Mouse (Mus musculus) urinary bladder, postnatal 14 days (tissue): Measurements from ENCODE around the gene Gm20662.
A peak's percentile ranks its signal among the peaks of the same experiment; 100 is the strongest.

Source experiments
- DNase-seq: peaks from one replicate; pipeline ENCODE4 v3.0.0; 2021; ENCODE audit warnings: low spot score

Gene Gm20662

DNA sequence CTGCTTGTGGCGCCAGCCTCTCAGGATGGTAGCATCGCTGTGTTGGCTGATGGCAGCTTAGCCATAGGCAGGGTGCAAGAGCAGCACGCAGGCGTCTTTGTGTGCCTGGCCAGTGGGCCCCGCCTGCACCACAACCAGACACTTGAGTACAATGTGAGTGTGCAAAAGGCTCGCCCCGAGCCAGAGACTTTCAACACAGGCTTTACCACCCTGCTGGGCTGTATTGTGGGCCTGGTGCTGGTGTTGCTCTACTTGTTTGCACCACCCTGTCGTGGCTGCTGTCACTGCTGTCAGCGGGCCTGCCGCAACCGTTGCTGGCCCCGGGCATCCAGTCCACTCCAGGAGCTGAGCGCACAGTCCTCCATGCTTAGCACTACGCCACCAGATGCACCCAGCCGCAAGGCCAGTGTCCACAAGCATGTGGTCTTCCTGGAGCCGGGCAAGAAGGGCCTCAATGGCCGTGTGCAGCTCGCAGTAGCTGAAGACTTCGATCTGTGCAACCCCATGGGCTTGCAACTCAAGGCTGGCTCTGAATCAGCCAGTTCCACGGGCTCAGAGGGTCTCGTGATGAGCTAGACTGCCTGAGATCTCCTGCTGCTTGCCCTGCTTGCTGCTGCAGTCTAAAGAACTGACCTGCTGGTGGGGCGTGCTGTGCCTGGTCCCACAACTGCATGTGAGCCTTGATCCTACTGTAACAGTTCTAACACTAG, 58.3 kb downstream of the Gm20662 start:
- DNase-seq = no peak

DNA sequence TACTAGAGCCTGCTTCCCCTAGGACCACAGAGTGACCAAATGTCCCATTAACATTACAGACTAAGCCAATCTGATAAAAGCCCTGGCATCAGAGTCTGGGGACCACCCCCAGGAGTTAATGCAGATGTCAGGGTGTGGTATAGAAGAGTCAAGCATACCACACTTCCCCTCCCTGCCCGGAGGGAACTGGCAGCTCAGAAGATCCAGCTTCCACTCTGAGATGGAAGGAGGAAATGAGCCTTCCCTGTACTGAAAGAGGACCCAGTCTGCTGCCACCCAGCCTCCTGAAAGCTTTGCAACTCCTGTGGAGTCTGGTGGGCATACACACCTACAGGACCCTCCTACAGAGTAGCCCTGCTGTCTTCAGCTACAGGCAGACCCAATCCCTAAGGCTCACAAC, 58.9 kb downstream of the Gm20662 start:
- DNase-seq = no peak

DNA sequence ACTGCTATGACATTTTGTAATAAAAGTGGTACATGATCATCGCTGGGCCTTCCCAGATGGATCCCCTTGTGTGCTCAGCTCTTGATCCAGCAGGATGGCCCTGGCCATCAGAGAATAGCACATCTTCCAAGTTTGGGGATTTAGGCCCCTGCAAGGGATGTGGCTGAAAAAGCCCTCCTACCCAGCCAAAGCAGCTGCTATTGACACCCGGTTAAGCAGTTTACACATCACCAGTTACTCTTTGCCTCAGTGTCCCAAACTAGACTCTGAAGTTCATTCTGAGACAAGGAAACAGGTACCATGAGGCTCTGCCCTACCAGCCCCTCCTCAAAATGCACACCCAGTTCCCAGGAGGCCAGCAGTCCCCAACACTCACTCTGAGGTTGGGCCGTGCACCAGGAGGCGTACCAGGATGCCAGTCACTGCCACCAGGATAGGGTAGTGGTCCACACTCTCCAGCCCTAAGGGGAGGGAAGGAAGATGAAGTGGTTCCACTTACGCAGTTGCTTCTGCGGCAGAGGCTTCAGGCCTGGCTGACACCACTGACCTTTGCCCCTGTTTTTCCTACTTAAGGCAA, 59.6 kb downstream of the Gm20662 start:
- DNase-seq = no peak

DNA sequence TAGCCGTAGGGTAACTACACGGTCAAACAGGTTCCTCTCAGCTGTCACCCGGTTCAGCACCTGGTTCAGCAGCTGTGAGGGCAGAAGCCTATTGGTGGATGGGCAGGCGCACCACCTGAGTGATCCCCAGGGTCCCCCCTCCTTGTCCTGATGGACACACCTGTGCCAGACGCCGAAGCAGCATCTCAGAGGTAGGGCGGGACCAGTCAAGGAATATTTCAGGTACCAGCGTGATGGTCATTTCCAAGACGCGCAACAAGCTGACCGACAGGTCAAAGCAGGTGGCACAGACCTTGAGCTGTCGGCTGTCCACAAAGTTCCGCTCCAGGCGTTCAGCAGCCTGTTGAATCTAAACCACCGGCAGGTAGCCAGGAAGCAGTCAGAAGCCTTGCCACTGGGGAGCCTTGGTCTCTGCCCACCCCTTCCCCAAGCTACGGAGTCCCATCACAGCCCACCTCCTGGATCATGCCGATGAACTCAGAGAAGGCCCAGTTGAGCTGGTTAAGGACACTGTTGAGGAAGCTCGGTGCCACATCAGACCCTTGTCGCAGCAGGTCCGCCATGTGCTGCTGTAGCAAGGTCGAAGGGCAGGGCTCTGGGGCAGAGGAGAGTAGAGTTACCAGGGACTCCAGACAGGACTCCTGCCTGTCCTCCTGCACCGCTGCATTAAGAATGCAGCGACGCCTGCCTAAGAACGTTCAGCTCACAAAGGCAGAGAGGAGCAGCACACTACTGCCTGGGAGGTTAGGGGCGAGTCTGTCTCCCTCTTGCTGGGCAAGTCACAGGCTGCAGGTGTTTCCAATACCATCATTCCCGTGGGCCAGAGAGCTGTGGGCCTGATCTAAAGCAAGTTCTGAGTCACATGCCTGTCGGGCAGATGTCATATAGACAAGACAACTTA, 60.5 kb downstream of the Gm20662 start:
- DNase-seq = no peak

DNA sequence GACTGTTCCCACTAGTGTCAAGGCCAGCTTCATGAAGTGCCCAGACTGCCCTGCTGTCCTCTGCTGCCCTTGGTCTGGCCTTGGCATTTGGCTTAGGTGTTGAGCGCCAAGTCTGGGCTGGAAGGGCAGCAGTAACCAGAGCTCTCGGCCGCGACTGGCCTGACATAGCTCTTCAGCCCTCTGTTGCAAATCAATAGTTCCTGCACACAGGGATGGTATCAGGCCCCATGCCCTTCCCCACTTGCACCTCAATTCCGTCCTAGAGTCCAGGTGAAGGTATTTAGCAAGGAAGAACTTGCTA, 61.1 kb downstream of the Gm20662 start:
- no peak for DNase-seq

DNA sequence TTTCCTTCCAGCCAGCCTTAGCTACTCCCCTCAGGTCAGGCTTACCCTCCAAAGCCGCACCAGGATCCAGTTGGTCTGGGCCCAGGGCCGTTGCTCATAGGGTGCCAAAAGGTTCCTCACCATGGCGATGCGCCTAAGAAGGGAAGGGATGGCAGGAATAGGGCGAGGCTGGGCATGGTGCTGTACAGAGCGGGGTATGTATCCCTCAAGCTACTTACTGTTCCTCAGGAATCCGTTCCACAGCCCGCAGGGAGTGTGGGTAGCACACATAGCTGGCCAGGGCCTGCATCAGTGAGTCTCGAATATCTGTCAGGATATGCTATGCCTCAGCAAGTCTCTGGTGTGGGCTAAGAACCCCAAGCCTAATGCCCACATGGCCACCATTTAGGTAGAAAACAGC, 62.1 kb downstream of the Gm20662 start:
- no peak for DNase-seq

DNA sequence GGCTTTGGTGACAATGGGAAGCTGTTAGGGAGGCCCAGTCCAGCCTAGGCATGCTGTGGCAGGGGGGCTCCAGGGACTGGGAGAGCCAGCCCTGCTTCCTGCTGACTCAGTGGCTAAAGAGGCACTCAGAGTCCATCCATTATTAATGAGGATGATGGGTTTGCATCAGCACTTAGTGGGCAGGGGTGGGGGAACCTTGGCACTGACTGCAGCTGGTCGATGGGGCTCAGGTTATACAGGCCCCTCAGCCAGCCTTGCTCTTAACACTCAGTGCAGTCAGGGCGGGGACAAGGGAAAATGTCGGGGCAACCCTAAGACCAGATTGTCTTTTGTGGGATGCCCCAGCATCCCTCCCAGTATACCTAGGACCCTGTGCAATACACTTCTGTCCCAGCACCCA, 66.0 kb downstream of the Gm20662 start:
- DNase-seq = no peak

DNA sequence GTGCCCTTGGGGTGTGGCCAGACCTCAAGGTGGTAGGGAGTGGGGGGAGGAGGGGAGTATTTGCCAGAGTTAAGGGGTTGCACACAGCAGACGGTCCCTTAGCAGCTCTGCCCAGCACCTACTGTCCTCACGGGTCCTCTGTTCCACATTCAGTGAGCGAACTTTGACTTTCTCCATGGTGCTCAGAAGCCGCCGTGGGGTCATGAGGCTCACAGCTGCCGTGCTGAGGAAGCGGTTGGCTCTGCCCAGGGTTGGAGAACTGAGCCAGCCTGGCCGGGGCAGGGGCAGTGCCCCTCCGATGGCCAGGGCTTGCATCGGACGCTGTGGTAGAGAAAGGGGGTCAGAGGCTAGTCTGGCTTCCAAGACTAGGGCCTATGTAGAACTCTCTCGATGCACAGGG, 67.2 kb downstream of the Gm20662 start:
- DNase-seq = no peak

DNA sequence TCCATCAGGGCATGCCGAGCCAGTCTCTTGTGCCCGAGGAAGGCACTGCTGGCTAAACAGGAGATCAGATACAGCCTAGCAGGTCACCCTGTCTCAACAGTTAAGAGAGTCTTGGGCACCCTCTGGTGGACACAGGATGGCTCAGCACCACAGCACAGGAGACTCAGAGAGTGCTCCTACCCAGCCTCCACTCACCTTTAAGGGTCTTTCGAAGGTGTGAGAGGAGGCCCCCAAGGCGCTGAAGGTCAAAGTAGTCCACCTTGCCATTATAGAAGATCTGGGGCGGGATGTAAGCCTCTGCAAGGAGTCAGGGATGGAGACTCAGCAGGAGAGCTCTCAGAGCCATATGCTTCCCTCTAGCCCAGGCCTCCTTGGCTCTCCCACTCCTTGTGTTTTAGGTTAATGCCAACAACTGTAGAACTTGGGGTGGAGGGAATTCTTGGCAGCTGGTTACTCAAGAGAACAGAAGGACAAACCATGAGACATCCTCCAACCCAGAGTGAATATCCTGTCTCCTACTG, 69.4 kb downstream of the Gm20662 start:
- DNase-seq = peak; percentile 70

DNA sequence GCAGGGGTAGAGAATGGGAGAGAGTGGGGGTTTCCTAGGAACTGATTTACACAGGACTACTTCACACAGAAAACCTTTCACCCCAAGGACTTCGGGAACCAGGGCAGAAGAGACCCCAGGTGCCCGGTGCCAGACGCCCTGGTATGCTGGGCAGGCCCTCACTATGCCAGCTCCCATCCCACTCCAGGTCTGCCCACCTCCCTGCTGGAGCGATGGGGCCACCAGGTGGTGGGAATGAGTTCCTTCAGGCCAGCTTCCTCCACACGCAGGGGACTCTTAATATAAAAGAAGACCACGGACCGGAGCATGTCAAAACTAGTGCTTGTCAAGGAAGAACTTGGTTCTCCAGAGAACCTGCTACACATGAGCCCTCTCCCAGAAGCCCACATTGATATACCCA, 71.0 kb downstream of the Gm20662 start:
- no peak for DNase-seq

DNA sequence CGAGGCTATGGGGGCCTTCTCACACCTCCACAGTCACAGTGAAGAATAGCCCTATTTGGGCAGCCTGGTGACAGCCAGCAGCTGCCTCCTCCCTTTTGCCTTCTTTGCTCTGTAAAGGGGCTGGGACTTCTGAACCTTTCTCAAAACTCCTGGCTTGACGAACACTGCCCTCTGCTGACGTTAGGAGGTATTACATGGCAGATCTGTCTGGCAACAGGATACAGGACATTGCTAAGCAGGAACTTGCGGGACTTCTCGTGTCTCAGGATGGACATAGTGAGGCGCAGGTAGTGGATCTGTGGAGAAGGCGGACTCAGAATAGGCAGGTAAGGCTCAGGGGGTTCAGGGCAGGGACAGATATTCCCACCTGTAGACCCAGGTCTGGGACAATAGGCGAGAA, 71.8 kb downstream of the Gm20662 start:
- DNase-seq = peak; percentile 87

DNA sequence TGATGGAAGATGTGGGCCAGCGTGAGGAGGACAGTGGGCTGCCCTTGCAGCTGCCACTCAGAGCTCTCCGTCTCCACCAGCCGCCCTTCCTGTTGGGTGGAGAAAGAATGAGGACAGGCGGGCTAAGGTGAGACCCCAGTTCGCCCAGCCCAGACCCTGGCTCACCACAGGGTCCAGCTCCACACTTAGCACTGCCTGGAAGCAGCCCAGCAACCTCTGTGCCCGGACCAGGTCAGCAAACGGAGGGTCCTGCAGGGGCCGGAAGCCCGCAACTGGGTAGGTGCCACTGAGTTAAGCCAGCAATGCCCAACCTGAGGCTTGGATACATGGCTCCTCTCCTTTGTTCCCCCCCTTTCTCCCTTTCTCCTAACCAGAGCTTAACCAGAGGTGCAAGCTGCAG, 72.9 kb downstream of the Gm20662 start:
- DNase-seq = no peak

DNA sequence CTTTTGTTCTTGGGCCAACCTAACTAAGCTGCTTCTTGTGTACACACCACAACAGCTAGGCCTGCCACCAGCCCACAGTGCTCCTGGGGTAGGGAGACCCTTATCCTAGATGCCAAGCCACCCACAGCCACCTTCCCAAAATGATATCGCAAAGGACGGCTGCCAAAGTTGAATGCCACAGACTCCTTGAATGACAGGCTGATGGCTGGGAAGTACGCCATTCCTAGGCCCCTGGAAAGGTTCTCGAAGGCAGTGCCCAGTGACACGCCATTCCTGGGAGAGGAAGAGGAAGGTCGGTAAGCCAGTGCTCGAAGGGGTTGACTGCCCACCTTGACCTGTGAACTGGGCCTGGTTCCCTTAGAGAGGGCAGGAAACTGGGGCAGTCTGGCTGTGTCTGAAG, 73.4 kb downstream of the Gm20662 start:
- DNase-seq = no peak

DNA sequence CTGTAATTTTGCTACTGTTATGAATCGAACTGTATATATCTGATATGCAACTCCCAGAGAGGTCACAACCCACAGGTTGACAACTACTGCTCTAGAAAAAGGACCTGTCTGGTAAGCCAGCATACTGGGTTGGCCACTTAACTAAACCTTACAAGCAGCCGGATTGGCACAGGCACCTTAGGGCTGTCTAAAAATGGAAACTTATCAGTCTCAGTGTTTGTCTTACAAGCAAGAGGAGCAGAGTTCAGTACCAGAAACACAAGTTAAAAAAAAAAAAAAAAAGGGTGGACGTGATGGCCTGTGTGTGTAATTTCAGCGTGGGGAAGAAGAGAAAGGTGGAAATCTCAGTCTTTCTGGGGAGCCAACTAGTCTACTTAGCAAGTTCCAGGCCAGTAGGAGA, 75.7 kb downstream of the Gm20662 start:
- no peak for DNase-seq

DNA sequence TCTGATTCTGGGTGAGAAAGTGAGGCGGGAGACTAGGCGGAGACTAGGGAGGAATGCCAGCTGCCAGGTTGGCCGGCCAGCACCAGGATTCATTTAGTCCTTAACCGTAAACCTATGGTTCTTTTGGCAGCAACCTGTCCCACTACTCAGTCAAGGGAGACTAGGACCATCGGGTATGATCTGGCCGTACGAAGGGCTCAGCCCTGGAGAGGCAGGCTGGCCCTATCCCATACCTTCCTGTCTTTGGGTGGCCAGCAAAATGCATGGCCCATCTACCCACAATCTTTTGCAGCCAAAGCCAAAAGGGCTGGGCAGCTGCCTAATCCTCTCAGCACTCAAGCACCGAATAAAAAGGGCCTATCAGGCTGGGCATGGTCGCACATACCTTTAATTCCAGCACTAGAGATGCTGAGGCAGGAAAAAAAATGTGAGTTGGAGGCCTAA, 76.4 kb downstream of the Gm20662 start:
- no peak for DNase-seq

DNA sequence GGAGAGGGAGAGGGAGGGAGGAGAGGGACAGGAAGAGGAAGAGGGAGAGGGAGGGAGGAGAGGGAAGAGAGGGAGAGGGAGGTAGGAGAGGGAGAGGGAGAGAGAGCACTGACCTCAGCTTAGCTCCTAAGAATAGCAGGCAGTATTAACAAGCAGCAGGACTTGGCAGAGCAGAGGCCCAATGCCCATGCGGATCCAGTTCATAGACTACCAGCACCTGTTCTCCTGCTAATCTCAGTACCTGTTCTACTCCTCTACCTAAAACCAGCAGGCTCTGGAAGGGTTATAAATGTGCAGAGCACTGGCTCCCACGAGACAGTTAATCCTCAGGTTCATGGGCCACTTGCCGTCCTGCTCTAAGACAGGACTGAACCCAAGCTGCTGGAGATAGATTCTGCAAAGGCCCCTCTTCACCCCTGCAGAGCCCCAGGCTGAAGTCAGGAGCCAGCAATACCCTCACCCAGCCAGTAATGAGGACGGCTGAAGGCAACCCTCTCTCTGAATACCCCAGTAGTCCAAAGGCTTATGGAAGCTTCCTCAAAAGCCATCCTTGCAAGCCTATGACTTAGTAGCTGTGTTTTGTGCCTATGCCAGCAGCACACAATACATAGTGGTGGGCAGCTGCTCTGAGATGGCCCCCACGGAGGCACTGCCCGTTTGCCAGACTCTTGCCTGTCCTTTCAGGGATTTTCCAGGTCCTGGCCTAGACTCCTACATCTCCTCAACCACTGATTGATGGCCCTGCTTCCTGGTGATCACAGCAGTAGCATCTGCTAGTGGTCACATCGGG, 77.2 kb downstream of the Gm20662 start:
- DNase-seq = no peak

DNA sequence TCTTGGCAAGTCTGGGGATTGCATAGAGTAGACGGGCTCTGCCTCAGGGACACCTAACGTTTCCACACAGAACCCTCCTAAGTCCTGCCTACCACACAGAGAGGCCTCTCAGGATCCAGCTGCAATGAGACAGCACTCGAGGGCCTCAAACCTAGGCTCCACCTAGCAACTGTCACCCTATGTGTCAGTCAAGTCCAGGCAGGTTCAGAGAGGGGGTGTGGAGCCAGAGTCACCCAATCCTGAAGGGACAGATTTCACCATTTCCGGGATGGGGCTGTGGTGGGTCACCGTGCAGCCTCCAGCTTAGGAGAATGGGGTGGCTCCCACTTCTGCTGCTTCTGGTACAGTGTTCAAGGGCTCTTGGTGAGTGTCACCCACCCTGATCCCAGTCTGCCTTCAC, 84.0 kb downstream of the Gm20662 start, which contains the start of gene Mst1:
Gene Mst1, plus strand, starts transcription at position 269 of the 400 bp plus-strand sequence.
- DNase-seq = no peak

DNA sequence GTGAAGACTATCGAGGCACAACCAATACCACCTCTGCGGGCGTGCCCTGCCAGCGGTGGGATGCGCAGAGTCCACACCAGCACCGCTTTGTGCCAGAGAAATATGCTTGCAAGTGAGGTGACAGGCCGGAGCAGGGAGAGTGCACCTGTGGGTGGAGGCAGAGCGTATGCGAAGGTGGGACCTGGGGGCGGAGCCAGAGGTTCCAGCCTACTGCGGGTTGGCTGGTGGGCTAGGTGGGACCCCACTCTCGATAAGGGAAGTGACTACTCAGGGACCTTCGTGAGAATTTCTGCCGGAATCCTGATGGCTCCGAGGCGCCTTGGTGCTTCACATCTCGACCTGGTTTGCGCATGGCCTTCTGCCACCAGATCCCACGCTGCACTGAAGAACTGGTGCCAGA, 86.4 kb downstream of the Gm20662 start:
- no peak for DNase-seq

DNA sequence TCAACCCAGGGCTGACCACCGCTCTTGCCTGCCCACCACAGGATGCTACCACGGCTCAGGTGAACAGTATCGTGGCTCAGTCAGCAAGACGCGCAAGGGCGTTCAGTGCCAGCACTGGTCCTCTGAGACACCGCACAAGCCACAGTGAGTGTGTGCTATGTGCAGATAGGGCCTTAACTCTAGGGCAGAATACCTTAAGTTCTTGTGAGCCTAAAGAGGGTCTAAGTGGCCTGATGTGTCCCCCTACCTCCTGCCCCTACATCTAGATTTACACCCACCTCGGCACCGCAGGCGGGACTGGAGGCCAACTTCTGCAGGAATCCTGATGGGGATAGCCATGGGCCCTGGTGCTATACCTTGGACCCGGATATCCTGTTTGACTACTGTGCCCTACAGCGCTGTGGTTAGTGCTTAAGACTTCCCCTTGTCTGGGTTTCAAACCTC, 86.9 kb downstream of the Gm20662 start, which contains the start of gene Rnf123:
Gene Rnf123, minus strand, starts transcription at position 359 of the 444 bp plus-strand sequence.
- DNase-seq = no peak

DNA sequence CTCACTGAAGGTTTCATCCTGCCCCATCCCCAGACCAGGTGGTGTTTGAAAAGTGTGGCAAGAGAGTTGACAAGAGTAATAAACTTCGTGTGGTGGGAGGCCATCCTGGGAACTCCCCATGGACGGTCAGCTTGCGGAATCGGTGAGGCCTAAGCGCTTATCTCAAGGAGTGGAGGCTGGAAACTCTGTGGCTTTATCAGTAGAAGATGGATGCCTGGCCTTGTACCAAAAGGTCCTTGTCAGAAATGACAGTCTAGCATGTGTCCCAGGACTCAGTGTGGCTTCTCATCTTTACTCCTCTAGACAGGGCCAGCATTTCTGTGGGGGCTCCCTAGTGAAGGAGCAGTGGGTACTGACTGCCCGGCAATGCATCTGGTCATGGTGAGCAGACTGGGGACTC, 87.4 kb downstream of the Gm20662 start:
- DNase-seq = no peak

DNA sequence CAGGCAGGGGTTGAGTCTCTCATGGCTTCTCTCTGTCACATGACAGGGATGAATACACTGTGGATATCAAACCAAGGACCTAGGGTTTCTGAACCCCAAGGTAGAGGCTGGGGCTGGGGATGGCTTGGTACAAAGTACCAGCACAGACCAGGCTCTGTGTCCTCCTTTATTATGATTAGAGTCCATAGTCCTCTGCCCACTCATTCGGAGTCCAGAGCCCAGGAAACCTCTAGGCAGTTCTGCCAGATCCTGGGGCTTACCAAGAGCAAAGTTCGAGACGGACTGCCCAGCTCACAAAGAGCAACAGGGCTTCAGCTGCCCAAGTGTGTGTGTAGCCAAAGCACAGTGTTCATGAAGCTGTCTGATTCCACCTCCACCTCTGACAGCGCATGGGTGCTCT, 89.1 kb downstream of the Gm20662 start:
- DNase-seq = no peak

DNA sequence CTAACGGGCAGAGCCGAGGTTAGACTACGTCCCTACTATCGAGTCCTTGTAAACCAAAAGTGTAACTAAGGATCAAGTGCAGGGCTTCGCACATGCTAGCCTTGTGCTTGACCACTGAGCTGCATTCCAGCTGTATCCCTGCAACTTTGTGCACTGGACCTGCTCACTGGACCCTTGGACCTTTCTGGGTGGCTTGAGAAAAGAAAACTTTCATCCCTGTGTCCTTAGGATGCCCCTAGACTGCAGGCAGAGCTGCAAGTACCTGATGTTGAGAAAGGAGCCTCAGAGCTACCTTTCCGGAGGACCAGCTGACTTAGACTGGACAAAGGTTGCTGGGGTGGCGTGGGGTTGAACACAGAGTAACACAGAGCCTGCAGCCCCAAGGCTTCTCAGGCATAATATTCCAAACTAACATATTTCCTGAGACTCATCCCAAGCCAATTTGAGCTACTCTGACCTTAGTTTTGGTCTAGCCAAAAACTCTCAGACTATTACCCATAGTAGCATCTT, 94.5 kb downstream of the Gm20662 start:
- no peak for DNase-seq
